Mouse (Mus musculus): ENCODE results near the gene Pde4d.

DNA sequence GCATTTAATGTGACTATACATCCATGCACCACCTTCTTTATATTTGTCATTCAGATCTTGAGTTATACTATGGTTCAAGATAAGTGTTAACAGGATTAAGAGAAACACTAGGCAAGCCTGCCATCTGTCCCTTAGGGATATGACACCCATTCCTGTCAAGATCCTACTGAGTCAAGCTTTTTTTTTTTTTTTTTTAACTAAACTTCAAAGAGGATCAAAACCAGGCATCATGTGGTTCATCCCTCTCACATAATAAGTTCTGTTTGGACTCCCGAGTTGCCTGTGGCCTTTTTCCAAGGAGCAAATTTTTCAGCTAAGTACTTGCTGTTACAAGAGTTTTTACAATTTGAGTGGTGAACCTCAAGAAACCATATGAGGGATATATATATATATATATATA lies 1414.1 kb downstream of the Pde4d start:
- no peak for TF ChIP-seq CTCF (IDR thresholded peaks at IDR 0.05; ENCODE audit: control insufficient read depth, insufficient read depth, insufficient read length)
- TF ChIP-seq MAX (IDR thresholded peaks at IDR 0.05), result no peak
- no peak for TF ChIP-seq USF1 (IDR thresholded peaks at IDR 0.05; ENCODE audit: low read depth)
- no peak for TF ChIP-seq MYOD1 (IDR thresholded peaks at IDR 0.05; ENCODE audit: control insufficient read depth, insufficient read length, low read depth)
